Mouse (Mus musculus): Measurements from ENCODE around the gene Klhdc1. TPM values are rescaled to one million over a fixed set of nuclear protein-coding genes. Genes with fewer than 3 reads are reported as not detected.

Gene Klhdc1
- total RNA-seq, 2 experiments from 2014 or later: 5.8 to 10.5 TPM

DNA sequence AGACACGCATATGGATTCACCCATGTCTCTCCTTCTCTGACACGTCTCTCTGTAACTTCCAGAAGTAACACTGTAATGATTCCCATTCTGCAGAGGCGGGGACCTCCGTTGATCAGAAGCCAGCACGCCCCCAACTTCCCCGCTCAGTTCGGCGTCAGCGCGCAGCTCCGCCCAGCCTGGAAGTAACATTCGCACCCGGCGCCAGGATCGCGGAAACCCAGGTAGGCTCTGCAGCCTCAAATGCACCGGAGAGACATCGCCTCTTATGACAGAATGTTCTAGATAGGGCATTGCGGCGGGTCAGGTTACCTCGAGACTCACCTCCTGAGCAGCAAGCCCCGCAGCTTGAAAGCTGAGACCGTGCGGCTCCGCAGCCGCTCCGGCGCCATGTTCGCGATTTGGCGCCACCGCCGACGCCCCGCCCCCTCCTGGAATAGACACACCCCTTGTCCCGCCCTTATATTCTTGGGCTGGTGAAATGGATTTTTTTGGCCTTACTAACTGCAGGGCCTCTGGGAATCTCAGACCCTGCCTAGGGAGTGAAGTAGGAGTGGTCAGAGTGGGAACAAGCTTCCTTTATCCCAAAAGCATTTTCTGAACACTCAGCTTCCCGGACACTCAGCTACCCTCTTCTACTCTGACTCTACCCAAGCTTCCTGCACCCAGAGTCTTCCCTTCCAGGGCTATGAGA, 13.1 kb upstream of the Klhdc1 start, which contains the start of gene Pole2:
Gene Pole2, minus strand, starts transcription at position 420 of the 691 bp plus-strand sequence.
- peak; percentile 96 for DNase-seq

DNA sequence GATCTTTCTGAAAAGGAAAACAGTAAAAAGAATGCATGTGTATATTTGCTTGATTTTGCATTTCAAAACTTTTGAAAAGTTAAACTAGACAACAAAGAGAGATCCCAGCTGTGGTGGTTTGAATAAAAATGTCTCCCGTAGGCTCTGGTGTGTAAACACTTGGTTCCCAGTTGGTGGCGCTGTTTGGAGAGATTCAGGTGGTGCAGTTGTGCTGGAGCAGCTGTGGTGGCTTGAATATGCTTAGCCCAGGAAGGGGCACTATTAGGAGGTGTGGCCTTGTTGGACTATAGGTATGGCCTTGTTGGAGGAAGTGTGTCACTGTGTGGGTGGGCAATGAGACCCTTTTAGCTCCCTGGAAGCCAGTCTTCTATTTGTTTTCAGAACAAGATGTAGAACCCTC, 11.7 kb upstream of the Klhdc1 start:
- peak; percentile 28 for DNase-seq

DNA sequence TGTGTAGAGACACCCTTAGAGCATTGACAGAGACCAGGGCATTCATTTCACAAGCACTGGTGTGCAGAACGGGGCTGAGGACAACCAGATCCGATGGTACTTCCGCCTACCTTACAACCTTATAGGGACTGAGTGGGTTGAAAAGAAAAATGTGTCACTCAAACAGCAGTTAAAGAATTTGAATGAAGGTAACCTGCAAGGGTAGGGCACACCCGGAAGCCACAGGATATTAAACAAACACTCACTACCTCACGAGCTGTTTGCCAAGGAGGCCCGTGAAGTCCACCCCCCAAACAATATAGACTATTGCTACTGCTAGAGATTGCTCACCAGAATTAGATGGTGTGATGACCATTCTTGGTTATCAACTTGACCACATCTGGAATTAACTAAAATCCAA, 5.2 kb upstream of the Klhdc1 start:
- no peak for DNase-seq

DNA sequence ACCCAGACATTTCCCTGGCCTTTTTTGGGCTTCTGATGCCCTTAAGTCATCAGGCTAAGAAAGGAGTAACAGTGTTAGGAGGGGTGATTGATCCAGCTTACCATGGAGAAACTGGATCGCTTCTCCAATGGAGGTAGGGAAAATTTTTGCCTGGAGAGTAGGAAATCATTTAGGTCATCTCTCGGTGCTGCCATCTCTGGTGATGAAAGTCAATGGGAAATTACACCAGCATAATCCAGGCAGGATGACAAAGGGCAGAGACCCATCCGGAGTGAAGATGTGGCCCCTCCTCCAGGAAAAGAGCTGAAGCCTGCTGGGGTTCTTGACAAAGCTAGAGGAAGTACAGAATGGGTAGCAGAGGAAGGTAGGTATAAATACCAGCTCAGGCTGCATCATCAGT, 2.7 kb upstream of the Klhdc1 start:
- no peak for DNase-seq

DNA sequence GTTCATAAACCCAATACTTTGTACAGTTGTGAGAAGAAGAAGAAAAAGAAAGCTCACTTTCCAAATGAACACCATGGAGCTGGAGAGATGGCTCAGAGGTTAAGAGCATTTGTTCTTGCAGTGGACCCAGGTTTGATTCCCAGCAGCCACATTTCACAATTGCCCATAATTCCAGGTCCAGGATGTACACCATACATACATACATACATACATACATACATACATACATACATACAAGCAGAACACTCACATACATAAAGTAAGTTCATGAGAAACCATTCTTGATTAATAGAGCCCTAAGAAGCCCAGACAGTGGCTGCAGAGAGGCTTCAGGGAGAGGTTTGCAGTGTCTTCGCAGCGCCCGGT, 412 bp downstream of the Klhdc1 start:
- DNase-seq: no peak

DNA sequence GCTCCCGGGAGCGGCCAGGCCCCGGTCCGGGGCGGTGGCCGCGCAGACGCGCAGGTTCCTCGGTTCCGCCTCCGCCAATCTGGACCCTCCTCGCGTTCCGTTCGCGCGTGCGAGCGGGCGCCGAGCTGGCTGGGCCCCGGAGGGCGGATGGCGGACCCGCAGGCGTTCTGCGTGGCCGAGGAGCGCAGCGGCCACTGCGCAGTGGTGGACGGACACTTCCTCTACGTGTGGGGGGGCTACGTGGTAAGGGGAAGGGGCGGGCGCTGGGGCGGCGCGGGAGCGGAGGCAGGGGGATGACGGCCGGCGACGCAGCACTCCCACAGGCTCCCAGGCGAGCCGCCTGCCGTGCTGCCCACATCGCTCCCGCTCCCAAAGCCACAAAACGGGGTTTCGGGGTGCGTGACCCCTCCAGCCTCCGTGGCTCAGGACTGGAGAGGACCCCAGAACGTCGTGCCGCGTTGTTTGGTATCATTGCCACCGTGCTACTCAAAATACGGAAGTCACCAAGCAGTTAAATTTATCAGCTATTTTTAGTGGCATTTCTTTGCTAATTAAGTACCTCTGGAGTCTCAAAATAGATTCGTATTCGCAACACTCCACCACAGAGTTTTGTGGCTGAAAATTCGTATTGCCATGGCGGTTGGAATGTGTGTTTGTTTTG, 925 bp downstream of the Klhdc1 start:
- DNase-seq: peak; percentile 86

DNA sequence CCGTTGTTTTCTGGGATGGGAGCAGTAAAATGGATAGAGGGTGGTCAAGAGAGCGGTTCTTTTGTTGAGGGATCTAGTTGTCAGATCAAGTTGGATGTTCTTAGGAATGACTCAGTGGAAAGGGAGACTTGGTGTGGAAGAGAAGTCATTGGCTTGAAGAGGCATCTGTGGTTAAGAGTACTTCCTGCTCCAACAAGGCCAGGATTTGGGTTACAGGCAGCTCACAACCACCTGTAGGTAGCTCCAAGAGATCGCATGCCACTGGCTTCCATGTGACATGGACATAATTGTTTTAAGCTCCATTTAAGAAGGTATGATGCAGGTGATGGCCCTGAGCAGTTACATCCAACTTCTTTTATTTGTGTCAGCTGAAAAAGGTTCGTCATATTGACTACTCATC, 8.8 kb downstream of the Klhdc1 start:
- no peak for DNase-seq

DNA sequence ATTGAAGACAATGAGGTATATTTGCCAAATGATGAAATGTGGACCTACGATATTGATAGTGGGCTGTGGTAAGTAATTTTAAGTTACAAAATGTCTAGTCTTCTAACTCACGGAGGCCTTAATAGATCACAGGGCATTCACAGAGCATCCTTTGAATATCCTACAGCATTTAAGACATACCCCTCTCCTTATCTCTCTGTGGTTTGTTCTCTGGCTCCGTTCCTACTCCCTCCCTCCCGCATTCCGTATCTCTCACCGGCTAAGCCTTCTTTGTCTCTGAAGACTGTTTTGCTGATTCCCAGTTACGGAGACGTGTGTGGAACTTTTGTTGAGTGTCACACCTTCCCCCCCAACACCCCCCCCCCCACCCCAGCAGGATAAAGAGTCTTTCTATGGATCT, 9.8 kb downstream of the Klhdc1 start:
- DNase-seq: no peak

DNA sequence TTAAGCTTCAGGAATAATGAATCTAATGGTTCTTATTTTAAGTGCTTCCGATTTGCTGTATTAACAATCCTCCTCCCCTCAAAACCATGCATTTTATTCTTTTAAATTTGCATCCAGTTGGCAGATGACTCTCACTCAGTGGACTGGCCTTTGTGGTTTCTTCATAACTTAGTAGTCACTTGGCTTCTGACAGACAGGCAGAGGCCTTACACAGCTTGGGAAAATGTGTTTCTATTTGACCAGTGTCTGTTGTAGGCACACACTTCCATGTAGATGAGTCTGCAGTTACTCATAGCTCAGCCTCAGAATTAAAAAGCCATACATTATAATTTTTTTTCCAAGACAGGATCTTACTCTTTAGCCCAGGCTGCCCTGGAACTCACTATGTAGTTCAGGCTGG, 12.8 kb downstream of the Klhdc1 start:
- DNase-seq: no peak

DNA sequence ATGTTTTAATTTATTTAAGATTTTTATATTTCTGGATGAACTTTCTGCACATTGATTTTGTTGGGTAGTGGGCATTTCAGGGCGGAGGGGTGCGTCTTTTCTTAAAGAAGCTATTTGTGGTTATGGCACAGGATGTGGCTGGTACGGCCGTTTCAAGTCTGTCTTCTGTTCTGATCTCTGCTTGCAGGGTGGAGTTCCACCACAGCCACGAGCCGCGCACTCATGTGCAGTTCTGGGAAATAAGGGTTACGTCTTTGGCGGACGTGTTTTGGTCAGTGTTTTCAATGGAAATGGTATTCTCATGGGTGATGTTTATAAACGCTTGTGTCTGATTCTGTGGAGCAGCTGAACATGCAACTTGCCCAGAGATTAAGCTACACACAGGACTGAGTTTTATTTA, 16.9 kb downstream of the Klhdc1 start:
- DNase-seq: no peak

DNA sequence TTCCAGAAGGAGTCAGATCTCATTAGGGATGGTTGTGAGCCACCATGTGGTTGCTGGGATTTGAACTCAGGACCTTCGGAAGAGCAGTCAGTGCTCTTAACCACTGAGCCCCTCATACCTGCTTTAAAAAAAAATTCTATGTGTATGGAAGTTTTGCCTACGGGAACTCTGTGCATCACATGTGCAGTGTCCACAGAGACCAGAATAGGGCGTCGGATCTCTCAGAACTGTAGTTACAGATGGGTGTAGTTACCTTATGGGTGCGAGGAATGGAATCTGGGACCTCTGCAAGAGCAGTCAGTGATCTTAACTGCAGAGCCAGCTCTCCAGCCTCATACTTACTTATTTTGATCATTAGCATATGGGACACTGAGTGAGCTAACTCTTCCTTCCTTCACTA, 21.3 kb downstream of the Klhdc1 start:
- no peak for DNase-seq

DNA sequence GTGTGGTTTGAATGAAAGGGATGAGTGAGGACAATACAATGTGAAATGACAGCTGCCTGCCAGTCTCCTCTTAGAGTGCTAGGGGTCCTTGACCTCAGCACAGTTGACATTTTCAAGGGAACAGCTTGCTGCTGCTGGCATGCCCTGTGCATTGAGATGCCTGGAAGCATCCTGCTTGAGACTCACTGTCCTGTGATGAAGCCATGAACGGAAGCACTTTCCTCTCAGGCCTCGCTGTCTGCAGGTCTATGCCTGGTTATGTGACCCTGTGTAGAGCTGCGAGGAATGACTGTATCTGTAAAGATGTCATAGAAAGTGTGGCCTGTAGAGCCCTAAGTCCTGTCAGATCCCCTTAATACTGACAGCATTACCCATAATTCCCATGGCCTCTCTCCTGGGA, 24.1 kb downstream of the Klhdc1 start:
- DNase-seq: no peak

DNA sequence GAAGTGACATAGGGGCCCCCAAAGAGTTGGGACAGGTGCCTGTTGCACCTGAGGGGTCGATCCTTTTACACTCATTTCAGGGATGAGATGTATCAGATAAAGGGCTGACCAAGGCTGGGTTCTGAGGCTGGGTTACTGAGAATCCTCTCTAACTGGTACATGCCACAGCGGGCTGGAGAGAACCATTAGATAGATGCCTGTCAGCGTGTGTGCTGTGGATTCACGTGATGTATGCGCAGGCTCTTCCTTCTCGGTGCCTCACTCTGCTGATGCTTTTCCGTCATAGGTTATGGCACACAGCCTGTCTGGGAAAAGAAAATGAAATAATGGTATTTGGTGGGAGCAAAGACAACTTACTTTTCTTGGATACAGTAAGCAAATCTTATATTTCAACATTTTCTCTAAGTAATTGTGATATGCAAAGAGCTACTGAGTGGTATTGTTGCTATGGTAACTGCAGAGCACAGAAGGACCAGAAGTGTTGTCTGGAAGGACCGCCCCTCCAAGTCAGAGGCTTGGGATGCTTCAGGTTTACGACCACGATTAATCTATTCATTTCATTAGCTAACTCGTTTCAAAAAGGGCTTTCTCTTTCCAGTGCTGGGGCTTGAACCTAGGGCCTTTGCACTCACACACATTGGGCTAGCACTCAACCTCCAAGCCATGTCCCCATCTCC, 27.1 kb downstream of the Klhdc1 start:
- DNase-seq: no peak

DNA sequence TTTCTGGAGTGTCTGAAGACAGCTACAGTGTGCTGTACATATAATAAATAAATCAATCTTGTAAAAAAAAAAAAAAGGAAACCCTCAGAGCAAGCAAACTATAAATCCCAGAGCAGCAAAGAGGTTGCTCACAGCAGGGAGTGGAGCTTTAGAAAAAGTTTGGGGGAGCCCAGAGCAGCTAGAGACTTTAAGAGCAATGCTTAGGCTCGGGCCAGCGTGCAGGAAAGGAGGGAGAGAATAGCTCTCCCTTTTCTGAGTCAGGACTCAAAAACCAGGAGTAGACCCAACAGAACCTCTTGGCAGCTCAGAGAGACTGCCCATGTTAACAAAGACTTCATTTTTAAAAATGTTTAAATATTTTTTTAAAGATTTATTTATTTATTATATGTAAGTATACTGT, 28.0 kb downstream of the Klhdc1 start:
- DNase-seq: no peak

DNA sequence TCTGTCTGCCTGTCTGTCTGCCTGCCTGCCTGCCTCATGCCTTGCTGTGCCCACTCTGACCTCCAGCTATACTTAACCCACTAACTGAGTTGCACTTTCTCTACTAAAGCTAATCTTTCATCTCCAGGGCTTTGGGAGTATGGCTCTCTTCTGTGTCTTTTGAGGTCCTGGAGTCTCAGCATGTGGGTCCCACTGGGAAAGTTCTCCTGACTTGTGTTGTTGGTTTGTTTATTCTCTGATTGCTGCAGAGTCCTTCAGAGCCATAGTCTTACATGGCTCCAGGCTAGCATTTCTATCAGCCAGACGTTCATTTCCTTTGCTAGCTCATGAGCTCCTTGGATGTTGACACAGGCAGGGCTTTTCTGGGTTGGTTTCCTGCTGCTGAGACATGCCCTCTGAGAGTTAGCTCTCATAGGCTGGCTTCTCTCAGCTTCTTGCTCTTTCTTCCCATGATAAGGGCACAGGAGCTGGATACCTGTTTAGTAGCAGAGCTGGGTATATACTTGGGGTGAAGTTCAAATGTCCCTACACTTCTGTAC, 39.0 kb downstream of the Klhdc1 start:
- DNase-seq: no peak

DNA sequence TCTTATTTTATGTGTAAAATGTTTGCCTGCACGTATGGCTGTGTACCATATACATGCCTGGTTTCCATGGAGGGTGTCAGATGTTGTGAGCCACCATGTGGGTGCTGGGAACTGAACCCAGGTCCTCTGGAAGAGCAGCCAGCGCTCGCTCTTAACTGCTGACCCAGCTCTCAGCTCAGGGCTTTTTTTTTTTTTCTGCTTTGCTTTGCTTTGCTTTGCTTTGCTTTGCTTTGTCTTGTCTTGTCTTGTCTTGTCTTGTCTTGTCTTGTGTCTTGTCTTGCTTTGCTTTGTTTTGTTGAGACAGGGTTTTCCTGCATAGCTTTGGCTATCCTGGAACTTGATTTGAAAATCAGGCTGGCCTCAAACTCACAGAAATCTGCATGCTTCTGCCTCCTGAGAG, 39.9 kb downstream of the Klhdc1 start:
- no peak for DNase-seq

DNA sequence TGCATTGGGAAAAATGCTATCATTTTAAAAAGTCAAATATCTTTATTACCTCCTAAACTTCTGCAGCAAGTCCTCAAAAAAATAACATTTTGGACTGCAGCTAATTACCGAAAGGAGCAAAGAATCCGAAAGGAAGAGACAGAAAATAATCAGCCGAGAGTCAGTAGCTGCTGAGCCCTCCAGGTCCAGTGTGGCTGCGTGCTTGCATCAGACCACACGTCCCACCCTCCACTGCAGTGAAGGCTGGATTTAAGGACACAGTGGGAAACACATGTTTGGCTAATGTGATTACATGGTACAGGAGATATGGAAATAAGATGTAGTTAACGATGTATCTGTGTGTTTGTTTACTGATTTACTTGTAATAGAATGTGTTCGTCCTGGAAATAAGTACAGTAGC, 42.2 kb downstream of the Klhdc1 start:
- DNase-seq: no peak

DNA sequence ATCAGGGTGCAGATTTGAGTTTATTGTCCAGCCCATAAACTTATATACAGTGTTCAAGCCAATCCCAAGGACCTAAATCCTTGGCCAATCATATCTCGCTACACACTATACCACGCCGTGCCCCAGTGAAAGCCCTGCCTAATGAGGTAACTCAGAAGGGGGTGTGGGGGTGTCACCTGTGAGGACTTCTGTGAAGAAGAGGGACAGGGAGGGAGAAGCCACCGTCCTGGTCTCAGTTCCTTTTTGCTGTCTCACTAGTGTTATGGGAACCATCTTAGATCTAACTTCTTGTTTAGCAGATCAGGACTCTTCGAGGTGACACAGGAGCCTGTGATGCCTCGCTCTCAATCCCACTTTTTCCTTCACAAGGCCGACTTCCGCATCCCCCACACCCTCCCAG, 46.6 kb downstream of the Klhdc1 start:
- no peak for DNase-seq

DNA sequence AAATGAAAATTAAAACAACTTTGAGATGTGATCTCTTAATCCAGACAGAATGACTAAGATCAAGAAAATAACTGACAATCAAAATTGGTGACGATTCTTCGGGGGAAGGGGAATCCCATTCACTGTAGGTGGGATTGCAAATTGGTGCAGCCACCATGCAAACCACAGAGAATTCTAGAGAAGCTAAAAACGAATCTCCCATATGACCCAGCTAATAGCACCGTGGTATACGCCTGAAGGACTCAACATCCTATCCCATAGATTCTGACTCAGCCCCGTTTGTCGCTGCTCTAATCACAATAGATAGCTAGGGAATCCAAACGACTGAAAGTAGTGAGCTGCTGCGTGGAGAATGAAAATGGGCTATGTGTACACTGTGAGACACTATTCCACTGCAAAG, 47.7 kb downstream of the Klhdc1 start:
- no peak for DNase-seq

DNA sequence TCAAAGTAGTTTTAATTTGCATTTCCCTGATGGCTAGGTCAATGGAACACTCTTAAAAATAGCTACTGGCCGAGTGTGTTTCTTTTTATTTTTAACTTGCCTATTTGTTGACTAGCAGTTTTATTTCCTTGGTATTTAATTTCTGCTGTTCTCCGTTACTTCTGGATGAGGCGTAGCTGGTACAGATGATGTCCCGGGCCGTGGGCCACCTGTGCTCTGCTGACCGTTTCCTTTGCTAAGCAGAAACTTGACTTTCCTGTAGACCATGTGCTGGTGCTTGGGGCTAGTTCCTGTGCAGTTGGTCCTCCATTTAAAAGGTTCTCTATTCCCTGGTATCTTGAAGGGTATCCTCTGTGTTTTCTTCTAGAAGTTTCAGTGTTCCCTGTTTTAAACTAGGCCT, 51.4 kb downstream of the Klhdc1 start:
- no peak for DNase-seq

DNA sequence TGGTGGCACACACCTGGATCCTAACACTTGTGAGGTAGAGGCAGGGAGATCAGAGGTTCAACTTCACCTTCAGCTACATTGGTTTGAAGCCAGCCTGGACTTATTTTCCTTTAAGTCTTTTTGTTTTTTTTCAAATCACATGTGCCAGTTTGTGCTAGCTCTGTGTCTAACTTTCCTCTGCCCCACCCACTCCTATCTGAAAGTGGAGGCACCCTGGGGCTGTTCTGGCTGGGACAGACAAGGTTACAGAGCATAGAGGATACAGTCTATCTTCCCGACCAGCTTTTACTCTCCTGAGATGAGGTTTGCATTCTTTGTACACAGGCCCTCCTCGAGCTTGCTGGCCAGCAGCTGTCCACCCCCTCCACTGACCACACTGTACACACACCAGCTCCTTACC, 52.8 kb downstream of the Klhdc1 start:
- DNase-seq: no peak

DNA sequence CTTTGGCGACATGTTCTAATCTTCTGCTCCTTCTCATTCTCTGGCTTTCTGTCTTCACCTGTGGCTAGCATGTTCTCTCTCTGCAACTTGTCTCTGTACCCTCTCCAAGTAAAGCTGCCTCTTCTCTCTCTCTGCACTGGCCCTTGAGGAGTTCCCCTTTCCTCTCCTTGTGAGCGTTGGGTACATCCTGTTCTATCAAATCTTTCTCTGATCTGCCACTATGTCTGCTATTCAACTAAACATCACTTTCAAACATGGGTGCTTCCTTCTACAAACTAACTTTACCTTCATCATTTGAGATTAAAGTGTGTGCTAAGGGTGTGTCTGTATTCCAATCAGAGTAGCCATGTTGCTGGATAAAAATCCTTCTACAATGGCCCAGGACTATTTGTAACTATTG, 54.0 kb downstream of the Klhdc1 start:
- DNase-seq: no peak

DNA sequence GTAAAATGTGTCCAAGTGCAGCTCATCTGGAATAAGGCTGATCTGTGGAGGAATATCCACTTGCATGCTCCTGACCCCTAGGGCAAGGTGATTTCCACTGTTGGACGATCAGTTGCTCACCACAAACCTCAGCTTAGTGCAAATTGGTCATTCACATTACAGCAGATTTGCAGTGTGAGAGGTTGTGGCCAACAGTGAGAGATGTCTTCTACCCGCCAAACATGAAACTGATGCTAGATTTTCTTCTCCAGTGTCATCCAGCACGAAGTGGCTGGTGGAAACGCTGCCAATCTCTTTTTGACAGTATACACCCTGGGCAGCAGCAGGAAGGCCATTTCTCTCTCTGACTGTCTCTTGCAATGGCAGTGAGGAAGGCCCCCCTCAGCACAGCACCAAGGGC, 54.7 kb downstream of the Klhdc1 start:
- DNase-seq: no peak
